Mouse (Mus musculus) frontal cortex, adult 2 months (tissue): ENCODE results near the gene Rnf32. TPM values are rescaled to one million over a fixed set of nuclear protein-coding genes. Genes with fewer than 3 reads are reported as not detected.

Experiments used
- DNase-seq, 2 experiments: peaks; one replicate each; pipeline ENCODE4 v3.0.0; 2022; ENCODE audit warnings: low spot score in 1 of 2; ENCODE audit errors: extremely low spot score in 1 of 2
- polyA plus RNA-seq: library from polyadenylated mRNA; depleted of rRNA; stranded (reverse); fragments of >200 nt; gene quantifications from 2 replicates; pipeline ENCODE4 v1.2.3, GENCODE M21; 2012; rRNA removed

The Rnf32 gene
- polyA plus RNA-seq, result 19.5 and 21.8 TPM in 2 replicates

- peak; percentile 80 to 90 for DNase-seq
These were observed at the start of gene Rnf32 for GRCm38 (mm10) chr5:29195570-29196263. Rnf32 (plus strand) TSS chr5:29195992.

GRCm38 (mm10) chr5:29150146-29150545, 45.6 kb upstream of the Rnf32 start:
- no peak for DNase-seq

GRCm38 (mm10) chr5:29159849-29160248, 35.9 kb upstream of the Rnf32 start:
- DNase-seq, result no peak

- peak in 1 of 2 experiments; percentile 0 for DNase-seq
These were observed 28.8 kb upstream of the Rnf32 start for GRCm38 (mm10) chr5:29166947-29167346.

GRCm38 (mm10) chr5:29170193-29170592, 25.6 kb upstream of the Rnf32 start:
- DNase-seq, result no peak

GRCm38 (mm10) chr5:29171165-29171564, 24.6 kb upstream of the Rnf32 start:
- DNase-seq, result no peak

GRCm38 (mm10) chr5:29186798-29187197, 9.0 kb upstream of the Rnf32 start:
- DNase-seq, result no peak

GRCm38 (mm10) chr5:29195231-29195569, 592 bp upstream of the Rnf32 start:
- DNase-seq, result no peak

GRCm38 (mm10) chr5:29196264-29196658, 469 bp downstream of the Rnf32 start:
- DNase-seq, result no peak

GRCm38 (mm10) chr5:29197187-29197586, 1.4 kb downstream of the Rnf32 start:
- DNase-seq, result no peak

- DNase-seq, result no peak
These were observed 3.2 kb downstream of the Rnf32 start for GRCm38 (mm10) chr5:29198960-29199488.

- DNase-seq, result no peak
These were observed 4.1 kb downstream of the Rnf32 start for GRCm38 (mm10) chr5:29199868-29200267.

- no peak for DNase-seq
These were observed 9.9 kb downstream of the Rnf32 start for GRCm38 (mm10) chr5:29205690-29206089.

GRCm38 (mm10) chr5:29211980-29212555, 16.3 kb downstream of the Rnf32 start:
- no peak for DNase-seq

GRCm38 (mm10) chr5:29217997-29218396, 22.2 kb downstream of the Rnf32 start:
- DNase-seq, result no peak

- DNase-seq, result no peak
These were observed 28.3 kb downstream of the Rnf32 start for GRCm38 (mm10) chr5:29224089-29224488.

GRCm38 (mm10) chr5:29230481-29230880, 34.7 kb downstream of the Rnf32 start:
- DNase-seq, result no peak

- no peak for DNase-seq
These were observed 42.6 kb downstream of the Rnf32 start for GRCm38 (mm10) chr5:29238379-29238778.

GRCm38 (mm10) chr5:29244769-29245168, 49.0 kb downstream of the Rnf32 start:
- DNase-seq, result peak in 1 of 2 experiments; percentile 25

GRCm38 (mm10) chr5:29250795-29251495, 55.2 kb downstream of the Rnf32 start:
- DNase-seq, result no peak

- no peak for DNase-seq
These were observed 55.7 kb downstream of the Rnf32 start for GRCm38 (mm10) chr5:29251496-29251873.

- peak in 1 of 2 experiments; percentile 12 for DNase-seq
These were observed 58.1 kb downstream of the Rnf32 start for GRCm38 (mm10) chr5:29253876-29254275.
